Mouse (Mus musculus): ENCODE data around the gene Uvssa.

DNA sequence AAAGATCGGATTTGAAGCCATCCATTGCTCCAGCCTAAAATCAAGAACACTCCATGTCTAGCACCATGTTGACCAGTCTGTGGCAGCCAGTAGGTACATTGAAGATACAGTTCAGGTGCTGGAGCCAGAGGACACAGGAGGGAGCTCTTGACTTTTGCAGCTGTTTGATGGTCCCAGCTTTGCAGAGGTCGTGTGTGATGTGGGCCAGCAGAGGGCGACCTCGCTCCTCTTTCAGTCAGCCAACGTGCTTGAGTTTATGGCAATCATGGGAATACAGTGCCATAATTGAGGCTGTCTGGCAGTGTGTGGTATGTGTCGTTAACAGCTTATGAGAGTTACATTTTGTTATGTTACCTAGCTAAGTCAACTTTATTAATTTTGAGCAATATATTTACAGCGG is 15.5 kb downstream of the Uvssa start:
- TF ChIP-seq POLR2A (IDR thresholded peaks at IDR 0.05; ENCODE audit: low read depth, low read length) (no peak), CTCF (IDR thresholded peaks at IDR 0.05; ENCODE audit: borderline replicate concordance, insufficient read depth, low read length) (peak; percentile 99)
